Mouse (Mus musculus) gastrocnemius, postnatal 4 days (tissue): Measurements from ENCODE around the gene Acsf2. TPM values are rescaled to one million over a fixed set of nuclear protein-coding genes. Genes with fewer than 3 reads are reported as not detected.

Experiments
- DNase-seq, 2 experiments: peaks; one replicate each; pipeline ENCODE4 v3.0.0; 2021 to 2022; ENCODE audit warnings: low spot score in 2 of 2, mixed read lengths in 2 of 2
- total RNA-seq, 2 experiments: library from RNA; stranded (reverse); gene quantifications; 2 replicates each; pipeline ENCODE4 v1.2.3; 2021

Gene Acsf2
- total RNA-seq, 2 experiments from 2014 or later: 10.5 to 11.6 TPM

DNA sequence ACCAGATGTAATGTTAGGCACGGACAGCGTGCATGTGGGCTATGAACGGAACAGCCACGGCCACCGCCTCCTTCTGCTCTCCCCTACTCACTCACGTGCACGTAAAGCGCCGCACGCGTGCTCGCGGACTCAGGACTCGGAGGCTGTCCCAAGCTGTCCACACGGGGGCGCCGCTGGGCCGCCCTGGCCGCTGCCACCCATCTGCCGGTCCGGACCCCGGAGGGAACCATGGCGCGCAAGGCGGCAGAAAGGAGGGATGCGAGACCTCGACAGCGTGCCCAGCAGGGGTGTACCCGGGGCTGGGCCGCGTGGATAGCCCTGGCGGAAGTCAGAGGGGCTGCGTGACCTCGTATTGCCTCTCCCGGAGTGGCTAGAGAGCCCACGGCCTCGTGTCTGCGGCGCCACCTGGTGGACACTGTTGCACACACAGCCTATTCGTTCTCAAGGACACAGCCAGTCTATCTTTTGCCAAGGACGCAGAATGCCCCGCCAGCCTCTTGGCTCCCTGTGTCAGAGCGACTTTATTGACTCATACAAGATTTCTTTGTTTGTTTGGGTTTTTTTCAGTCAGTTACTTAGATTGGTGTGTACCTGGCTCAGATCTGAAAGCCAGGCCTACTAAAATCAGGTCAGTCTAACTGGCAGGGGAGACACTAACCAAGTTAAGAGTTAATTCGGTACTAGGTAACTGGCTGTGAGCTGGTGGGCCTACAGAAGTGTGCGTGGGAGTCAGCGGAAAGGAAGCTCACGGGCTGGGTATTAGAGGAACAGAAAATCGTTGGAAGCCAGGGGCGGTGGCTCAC is 52.6 kb downstream of the Acsf2 start, which contains the start of gene Rsad1:
Gene Rsad1 (minus strand): TSS at position 368 of the 803 bp plus-strand sequence.
- DNase-seq: peak; percentile 87 to 95

DNA sequence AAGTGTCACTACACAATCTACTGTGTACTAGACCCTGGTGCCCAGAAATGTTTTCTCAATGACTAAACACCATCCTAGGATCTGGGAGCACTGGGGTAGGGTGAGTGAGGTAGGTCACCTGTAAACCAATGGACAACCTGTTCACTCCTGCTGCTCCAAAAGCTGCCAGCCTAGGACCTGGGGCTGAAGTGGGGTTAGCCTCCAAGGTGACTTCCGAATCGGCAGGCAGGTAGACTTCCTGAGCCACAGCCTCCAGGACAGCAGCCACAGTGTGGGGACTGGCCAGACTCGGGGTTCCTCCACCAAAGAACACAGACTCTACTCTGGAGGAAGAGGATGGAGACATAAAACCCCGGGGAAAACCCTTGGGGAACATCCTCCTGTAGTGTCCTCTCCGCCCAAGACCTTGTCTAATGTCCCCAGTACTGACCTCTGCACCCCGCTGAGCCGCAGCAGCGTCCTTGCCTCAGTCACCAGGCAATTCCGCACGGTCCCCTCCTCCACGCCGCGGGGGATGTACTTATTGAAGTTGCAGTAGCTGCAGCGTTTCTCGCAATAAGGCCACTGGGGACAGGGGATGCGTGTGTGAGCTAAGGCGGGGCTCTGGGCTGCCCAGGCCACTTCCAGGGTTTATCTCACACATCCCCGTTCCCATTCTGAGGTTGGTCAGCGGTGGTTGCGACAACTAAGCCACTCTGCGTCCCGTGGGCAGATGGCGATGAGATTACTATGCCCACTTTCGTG is 53.5 kb downstream of the Acsf2 start:
- DNase-seq: peak in 1 of 2 experiments; percentile 40

DNA sequence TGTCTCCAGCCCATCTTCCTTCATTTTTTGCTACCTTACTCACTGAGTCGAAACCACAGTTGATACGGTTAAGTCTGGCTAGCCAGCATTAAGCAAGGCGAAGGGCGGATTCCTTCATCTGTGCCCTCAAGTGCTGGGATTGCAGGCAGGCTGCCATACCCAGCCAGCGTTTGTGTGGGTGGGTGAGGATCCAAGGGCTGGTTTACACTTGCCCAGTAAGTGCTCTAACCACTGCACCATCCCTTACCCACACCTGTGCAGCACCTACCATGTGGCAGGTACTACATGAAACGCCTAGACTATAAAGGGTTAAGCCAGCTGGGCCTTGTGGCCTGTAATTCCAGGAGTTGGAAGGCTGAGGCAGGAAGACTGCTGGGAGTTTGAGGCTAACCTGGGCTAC is 54.4 kb downstream of the Acsf2 start:
- no peak for DNase-seq

DNA sequence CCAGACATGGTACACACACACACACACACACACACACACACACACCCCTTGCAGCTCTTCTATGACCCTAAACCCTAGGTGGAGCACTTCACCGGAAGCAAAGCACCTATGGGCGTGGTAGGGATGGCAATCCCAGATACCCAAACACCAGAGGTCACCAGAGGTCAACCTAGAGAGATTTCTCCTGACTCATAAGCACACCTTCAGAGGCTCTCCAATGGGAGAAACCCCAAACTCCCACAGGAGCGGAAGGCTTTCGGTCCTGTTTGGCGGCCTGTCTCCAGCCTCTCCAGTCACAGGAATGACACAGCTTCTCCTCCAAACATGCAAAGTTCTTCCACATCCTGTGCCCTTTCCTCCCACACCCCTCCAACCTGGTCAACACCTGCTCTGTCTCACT is 55.3 kb downstream of the Acsf2 start:
- DNase-seq: no peak

DNA sequence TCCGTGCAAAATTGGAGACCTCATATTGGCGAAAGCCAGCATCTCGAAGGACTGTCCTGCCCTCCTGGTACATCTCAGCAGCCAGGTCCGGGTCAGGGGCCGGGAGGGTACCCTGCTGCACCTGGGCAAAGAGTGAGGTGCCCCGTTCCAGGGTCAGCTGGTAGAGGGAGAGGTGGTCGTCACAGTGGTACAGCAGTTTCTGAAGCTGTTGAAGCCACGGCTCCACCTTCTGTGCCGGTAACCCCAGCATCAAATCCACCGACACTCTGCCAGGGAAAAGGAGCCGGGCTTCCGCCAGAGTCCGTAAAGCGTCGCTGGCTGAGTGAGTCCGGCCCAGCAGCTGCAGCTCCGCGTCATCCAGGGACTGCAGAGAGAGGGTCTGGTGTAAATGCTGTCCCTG is 57.2 kb downstream of the Acsf2 start:
- no peak for DNase-seq

DNA sequence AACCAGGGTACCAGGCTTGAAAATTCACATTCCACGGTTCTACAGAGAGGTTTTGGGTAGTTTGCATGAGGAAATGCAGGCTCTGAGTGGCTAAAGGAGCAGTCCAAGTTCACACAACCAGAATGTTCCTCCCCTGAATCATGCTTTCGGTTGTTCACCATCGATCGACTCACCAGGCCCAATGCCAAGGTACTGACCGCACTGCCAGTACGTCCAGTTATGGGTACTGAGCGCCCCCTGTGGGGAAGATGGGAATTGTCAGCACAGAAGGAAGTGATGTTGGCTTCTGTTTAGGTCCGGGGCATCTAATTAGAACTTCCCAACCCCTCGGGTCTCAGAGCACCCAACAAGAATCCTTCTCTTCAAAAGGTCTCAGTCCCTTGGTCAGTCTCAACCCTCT is 57.7 kb downstream of the Acsf2 start:
- peak; percentile 89 to 96 for DNase-seq

GRCm38 (mm10) chr11:94543344-94543743 is 58.3 kb downstream of the Acsf2 start:
- no peak for DNase-seq

DNA sequence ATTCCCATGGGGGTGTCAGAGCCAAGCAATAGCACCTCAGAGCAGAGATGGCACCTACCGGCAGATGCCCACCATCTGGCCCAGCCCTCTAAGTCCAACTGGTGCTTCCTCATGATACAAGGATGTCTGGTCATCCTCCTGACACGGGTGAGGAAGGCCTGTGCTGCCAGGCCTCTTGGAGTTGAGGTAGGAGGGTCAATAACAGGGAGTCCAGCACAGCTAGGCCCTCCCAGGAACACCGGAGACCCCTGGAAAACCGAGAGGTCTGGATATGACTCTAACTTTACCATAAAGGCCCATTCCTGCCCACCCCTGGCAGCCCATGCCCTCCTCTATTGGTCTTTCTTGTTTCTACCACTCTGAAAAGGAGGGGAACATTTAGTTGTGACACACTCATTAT is 59.3 kb downstream of the Acsf2 start:
- no peak for DNase-seq

- DNase-seq: no peak
Measured at GRCm38 (mm10) chr11:94539761-94540160, 61.9 kb downstream of the Acsf2 start.

- DNase-seq: no peak
Measured at GRCm38 (mm10) chr11:94538733-94539292, 62.9 kb downstream of the Acsf2 start.

DNA sequence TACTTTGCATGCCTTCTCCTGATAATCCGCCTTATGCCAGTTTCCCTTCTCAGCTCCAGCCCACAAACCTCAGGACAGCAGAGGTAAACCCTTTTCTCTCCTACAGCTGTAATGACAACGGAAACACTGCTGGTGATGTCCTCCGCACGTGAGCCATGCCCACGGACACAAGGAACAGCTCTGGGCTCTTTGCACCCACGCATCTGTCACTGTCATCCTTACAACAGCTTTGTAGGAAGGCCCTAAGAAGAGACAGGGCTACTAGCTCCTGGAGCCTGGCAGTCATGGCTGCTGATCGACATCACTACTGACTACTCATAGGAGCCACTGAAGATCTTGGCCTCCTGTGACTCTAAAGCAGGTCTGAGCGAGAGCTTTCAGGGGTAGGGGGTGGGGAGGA is 68.5 kb downstream of the Acsf2 start:
- no peak for DNase-seq

DNA sequence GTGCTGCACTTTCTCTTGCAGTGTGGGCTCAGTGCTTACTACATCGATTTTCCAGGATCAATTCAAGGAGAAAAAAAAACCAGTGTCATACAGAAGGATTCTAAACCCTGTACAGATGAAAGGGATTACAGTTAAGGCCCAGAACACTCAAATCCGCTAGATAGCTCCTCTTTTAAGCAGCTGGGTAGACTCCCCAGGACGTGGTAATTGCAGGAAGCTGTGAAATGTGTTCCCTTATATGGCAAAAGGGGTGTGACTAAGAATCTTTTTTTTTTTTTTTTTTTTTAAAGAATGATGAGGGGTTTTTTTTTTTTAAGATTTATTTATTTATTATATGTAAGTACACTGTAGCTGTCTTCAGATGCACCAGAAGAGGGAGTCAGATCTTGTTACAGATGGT is 72.8 kb downstream of the Acsf2 start:
- no peak for DNase-seq

GRCm38 (mm10) chr11:94526171-94526879 is 75.3 kb downstream of the Acsf2 start:
- no peak for DNase-seq

DNA sequence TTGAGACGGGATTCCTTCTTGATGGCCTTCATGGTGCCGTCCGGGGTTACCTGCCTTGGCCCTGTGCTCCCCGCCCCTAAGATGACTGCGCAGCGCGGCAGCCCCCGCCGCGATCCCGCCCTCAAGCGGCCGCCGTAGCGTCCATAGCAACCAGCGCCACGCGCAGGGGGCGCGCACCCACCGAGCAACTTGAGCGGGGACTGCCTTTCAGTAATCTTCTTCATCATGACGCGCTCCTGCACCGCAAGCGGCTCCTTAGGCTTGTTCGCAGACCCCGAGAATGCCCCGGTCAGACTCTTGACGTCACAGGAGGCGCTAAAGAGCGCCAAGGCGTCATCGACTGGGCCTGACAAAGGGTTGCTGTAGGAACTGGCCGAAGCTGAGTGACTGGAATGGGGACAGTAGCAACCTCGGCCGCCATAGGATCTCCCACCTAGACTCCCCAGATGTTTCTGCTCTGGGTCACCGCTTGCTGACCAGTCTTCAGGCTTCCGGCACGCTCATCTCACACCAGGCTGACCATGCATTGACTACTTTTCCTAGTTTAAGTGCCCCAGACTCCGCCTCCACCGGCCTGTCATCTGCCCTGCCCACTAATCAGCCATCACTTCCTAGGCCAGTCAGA is 80.3 kb downstream of the Acsf2 start, which contains the start of gene Mycbpap:
Gene Mycbpap (minus strand): TSS at position 524 of the 625 bp plus-strand sequence.
- no peak for DNase-seq

DNA sequence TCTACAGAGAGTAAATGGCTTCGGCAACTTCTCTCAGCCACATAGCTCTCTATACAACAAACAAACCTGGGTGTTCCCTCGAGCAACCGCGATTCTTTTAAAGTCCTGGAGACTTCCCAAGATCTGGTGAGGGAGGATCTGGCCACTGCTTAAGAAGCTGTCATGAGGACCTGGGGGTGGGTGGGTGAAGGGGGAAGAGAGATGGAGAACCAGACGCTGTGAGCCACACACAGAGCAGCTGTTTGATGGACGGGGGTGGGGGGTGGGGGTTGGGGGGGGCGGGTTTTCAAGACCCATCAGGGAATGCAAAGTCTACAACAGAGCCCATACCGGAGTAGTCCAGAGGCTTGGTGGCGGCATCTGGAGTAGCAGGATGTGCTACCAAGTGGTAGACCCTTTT is 88.2 kb downstream of the Acsf2 start:
- no peak for DNase-seq

DNA sequence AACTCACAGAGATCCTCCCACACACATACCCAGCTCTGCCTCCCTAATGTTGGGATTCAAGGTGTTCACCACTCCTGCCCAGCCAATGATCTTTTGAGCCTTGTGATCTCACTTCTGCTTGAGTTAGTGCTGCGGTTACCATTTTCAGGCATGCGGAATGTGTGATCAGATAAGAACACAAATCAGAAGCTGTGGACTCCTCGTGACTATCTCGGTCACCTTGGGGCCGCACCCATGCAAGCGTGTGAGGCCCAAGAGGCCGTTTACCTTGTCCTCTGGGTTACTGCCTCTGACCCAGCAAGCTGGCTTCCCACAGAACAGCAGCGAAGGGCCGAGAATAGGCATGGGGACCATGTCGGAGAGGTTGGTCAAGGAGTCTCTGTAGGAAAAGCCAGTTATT is 92.7 kb downstream of the Acsf2 start:
- no peak for DNase-seq

Other genes starting within 250 kb of the Acsf2 start
- 1 to 10 TPM; 2.0 to 2.4 TPM for gene Abcc3, start 208.9 kb downstream of the Acsf2 start, total RNA-seq
- 10 to 100 TPM; 18.7 to 22.7 TPM for gene Cacna1g, start 127.7 kb downstream of the Acsf2 start, total RNA-seq
- under 1 TPM in 1 of 2 experiments, not detected in 1; 0.29 TPM for gene Spata20, start 115.7 kb downstream of the Acsf2 start, total RNA-seq
- under 1 TPM; 0.47 to 0.49 TPM for gene Epn3, start 101.9 kb downstream of the Acsf2 start, total RNA-seq
- under 1 TPM; 0.26 to 0.59 TPM for gene Mycbpap, start 80.1 kb downstream of the Acsf2 start, total RNA-seq
- gene Rsad1, start 52.6 kb downstream of the Acsf2 start, total RNA-seq: 1 to 10 TPM; 4.7 to 6.0 TPM
- gene Chad, start 36.8 kb downstream of the Acsf2 start, total RNA-seq: 1 to 10 TPM; 1.5 to 2.8 TPM
- gene Lrrc59, start 27.9 kb upstream of the Acsf2 start, total RNA-seq: 10 to 100 TPM; 68.8 to 72.2 TPM
- gene Mrpl27, start 51.9 kb upstream of the Acsf2 start, total RNA-seq: 10 to 100 TPM; 55.3 to 60.3 TPM
- 1 to 10 TPM; 4.3 to 4.5 TPM for gene Eme1, start 52.1 kb upstream of the Acsf2 start, total RNA-seq
- gene Xylt2, start 75.6 kb upstream of the Acsf2 start, total RNA-seq: 10 to 100 TPM; 17.4 to 18.6 TPM
- gene Gm11541, start 102.6 kb upstream of the Acsf2 start, total RNA-seq: not detected
- 1 to 10 TPM in 1 of 2 experiments, under 1 TPM in 1; 0.98 to 1.3 TPM for gene Cdc34b, start 139.9 kb upstream of the Acsf2 start, total RNA-seq
- gene Tmem92, start 180.8 kb upstream of the Acsf2 start, total RNA-seq: not detected